Mouse (Mus musculus): Measurements from ENCODE around the gene Runx3.
A peak's percentile ranks its signal among the peaks of the same experiment; 100 is the strongest.

Runx3 gene

DNA sequence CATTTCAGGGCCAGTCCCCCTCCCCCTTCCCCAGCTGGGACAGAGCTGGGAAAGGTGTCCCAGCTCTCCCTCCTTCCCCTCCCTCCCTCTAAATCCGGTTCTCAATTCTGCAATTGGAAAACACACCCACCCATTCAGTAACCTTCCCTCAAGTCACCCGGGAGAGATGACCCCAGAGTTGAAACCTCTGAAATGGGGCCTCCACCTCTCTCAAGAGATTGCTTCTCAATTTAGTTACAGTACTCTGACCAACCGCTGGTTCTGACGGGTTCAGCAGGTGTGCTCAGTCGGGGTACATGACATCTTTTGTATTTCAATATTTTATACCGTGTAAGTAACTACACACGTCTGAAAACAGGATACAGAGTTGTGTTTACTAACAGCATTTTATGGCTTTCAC lies 28.2 kb downstream of the Runx3 start:
- DNase-seq (ENCODE audit: inconsistent age in 2 of 2, low spot score in 1 of 2): no peak

GRCm38 (mm10) chr4:135150031-135150801 lies 29.8 kb downstream of the Runx3 start:
- DNase-seq (ENCODE audit: inconsistent age in 2 of 2, low spot score in 1 of 2): peak; percentile 57 to 82

DNA sequence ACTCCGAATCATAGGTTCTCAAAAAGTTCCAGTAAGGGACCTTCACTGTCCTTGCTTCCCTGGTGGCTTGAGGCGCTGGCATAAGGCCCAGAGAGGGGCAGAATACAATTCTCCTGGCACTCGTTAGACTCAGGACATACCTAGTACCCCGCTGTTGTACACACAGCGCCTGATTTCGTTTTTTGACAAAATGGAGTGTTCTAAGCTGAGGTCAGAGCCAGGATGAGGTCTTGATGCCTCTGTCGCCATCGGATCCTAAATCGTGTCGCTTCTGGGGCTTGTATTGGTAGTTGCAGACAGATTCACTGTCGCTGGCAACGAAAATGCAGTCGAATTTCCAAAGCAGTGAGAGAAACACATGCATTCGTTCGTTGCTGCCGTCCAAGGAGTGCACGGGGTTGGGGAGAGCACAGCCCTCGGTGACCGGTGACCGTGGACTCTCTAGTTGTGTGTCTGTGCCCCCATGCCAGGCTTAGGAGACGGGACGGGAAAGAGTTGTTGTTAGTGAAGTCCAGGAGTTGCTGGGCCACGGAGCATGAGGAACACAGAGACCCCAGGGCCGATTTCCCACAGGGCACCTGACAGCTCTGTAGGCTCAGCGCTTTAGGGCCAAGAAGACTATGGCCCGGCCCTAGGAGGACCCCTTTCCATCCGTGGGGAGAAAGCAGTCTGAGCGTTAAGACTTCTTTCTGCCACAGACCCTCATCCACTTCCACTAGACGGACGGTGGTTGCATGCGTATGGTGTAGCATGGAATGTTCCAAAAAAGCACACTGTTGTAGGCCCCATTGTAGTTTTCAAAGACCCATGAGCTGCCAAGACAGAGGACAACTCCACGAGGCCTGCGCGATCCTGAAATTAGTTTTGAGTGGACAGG lies 30.9 kb downstream of the Runx3 start:
- DNase-seq (ENCODE audit: inconsistent age in 2 of 2, low spot score in 1 of 2): peak in 1 of 2 experiments; percentile 64

- peak; percentile 29 to 66 for DNase-seq (ENCODE audit: inconsistent age in 2 of 2, low spot score in 1 of 2)
These were observed 31.6 kb downstream of the Runx3 start for GRCm38 (mm10) chr4:135151988-135152594.

GRCm38 (mm10) chr4:135152834-135153259 lies 32.4 kb downstream of the Runx3 start:
- peak; percentile 24 to 59 for DNase-seq (ENCODE audit: inconsistent age in 2 of 2, low spot score in 1 of 2)

- DNase-seq (ENCODE audit: inconsistent age in 2 of 2, low spot score in 1 of 2): peak in 1 of 2 experiments; percentile 65
These were observed 33.0 kb downstream of the Runx3 start for GRCm38 (mm10) chr4:135153260-135154088.

GRCm38 (mm10) chr4:135154089-135154949 lies 33.9 kb downstream of the Runx3 start:
- no peak for DNase-seq (ENCODE audit: inconsistent age in 2 of 2, low spot score in 1 of 2)

GRCm38 (mm10) chr4:135155106-135155800 lies 34.8 kb downstream of the Runx3 start:
- no peak for DNase-seq (ENCODE audit: inconsistent age in 2 of 2, low spot score in 1 of 2)

GRCm38 (mm10) chr4:135155805-135156469 lies 35.5 kb downstream of the Runx3 start:
- DNase-seq (ENCODE audit: inconsistent age in 2 of 2, low spot score in 1 of 2): no peak

- DNase-seq (ENCODE audit: inconsistent age in 2 of 2, low spot score in 1 of 2): no peak
These were observed 36.1 kb downstream of the Runx3 start for GRCm38 (mm10) chr4:135156531-135156930.

DNA sequence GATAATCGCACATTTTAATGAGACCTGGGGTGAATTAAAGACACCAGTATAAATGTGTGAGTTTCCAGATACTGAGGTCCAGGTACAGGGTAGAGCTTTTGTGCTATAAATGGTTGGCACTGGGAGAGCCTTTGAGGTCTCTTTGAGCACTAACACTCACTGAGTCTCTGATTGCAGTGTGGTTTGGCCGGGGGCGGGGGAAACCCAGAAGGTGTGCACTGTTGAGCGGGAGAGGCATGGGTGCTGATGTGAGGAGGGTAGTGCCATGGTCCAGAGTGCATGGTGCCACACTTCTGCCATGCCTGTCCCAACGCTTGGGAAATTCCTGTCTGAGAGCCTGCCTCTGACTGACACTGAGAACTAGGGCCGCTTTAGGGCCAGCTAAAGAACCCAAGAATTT lies 36.9 kb downstream of the Runx3 start:
- no peak for DNase-seq (ENCODE audit: inconsistent age in 2 of 2, low spot score in 1 of 2)

DNA sequence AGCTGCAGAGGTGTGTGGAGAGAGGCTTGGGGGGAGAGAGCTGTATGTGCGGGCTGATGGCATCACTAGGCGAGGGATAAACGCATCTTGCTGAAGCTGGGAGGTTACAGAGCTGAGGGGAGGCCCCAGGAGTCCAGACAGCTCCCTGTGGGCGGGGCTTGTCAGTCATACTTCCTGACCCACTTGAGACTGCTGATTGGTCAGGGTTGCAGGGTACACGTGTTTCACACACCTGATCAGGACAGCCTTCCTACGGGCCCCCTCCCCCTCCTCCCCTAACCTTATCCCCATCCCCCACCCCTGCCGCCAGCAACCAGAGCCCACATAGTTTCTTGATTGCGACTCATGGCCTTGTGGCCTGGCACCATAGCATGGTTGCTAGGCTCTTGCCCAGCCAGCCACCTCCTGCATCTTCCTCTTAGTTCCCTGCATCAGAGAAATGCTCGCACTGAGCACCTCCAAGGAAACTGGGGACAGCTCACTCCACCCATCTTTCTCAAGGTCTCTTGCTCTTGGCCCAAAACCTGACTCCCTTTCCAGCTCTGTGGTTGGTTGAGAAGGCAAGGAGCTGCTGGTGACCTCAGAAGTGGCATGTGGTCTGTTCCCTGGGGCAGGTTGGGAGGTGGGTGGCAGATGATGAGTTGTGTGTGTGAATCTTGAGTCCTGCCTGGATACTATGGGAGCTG lies 38.4 kb downstream of the Runx3 start:
- no peak for DNase-seq (ENCODE audit: inconsistent age in 2 of 2, low spot score in 1 of 2)

DNA sequence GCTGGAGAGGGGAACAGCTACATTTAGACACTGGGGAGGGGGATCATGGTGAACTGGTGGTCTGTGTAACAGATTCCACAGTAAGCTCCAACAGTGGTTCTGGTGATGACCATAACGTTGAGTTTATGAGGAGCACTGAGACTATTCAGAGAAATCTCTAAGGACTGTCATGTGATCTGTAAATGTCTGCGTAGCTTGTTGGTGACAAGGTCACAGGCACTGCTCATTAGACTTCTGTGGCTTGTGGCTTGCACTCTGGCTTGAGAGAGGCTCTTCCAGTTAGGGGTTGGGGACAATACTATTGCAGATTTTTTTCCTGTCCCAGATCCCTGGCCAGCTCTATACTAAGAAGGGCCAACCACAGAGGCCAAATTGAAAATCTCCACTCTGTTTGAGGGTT lies 39.2 kb downstream of the Runx3 start:
- DNase-seq (ENCODE audit: inconsistent age in 2 of 2, low spot score in 1 of 2): no peak

GRCm38 (mm10) chr4:135160168-135160567 lies 39.7 kb downstream of the Runx3 start:
- no peak for DNase-seq (ENCODE audit: inconsistent age in 2 of 2, low spot score in 1 of 2)

DNA sequence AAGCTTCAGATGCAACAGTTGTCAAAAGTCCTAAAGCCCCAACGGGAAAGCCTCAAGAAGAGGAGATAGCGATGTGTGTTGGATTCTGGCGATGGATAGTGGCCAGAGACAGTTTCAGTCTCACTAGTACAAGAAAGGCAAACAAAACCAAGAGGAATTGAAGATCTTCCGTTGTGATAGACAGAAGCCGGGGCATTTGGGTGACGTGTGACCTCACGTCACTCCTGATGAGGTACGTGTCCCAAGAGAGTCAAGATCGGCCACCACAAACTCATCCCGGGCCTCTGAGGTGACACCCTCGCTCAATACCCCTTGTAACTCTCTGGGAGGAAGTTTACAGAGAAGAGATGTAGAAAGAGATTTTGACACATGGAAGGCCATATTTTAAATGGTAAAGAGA lies 41.0 kb downstream of the Runx3 start:
- no peak for DNase-seq (ENCODE audit: inconsistent age in 2 of 2, low spot score in 1 of 2)

DNA sequence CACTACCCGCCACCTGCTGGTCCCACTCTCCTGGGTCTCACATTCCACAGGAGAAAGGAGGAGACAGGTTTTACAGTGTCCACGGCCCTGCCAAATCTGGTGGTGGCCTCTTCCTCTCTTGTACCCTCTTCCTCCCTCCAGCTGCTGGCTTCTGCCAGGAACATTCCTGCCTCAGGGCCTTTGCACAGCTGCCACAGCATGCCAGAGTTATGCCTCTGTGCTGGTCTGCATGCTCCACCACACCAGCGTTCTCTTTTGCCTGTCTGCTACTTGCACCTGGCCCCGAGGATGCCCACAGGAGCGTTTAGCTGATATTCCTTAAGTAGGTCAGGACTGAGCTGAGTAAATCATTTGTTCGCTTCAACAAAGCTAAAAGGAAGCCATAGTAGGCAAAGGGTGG lies 45.3 kb downstream of the Runx3 start:
- no peak for DNase-seq (ENCODE audit: inconsistent age in 2 of 2, low spot score in 1 of 2)

GRCm38 (mm10) chr4:135166413-135167225 lies 46.2 kb downstream of the Runx3 start:
- no peak for DNase-seq (ENCODE audit: inconsistent age in 2 of 2, low spot score in 1 of 2)
